Mouse (Mus musculus): ENCODE results near the gene Mars. TPM values are rescaled to one million over a fixed set of nuclear protein-coding genes. Genes with fewer than 3 reads are reported as not detected.
A peak's percentile ranks its signal among the peaks of the same experiment; 100 is the strongest.

Mars gene
- total and polyA plus RNA-seq, 3 experiments, result 36.6 to 47.7 (median 42.6) TPM

DNA sequence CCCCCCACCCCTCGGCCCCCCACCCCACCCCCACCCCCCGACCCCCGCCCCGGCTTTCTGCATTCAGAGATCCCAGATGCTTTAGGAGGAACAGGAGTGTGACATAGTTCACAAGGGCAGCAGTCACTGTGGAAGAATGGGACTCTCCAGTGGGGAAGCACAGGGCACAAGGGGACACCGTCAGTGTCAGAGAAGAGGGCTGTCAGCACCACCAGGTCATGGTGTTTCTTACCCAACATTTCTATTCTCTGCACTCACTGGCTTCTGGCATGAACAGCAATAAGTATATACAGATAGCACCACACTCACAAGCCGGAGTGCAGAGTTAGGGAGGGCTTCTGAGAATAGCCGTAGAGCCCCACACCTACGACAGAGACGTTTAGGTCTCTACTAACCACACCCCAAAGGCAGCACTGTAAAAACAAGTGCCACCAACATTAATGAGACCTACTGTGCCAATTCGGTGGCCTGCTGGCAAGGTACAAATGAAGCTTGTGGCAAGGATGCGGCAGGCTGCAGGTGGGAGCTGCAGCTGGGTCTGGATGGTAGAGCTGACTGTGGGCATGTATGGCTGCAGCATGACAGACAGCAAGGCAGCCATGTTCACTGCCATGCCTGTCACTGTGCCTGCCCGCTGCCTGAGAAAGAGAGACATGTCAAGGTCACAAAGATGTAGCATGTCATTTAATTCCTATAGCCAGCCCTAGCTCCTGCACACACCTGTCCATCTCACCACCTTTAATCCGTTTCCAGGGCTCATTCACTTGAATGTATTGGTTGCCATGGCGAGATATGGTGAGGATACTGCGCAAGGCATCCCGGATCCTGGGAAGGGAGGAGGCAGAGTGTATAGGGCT lies 14.3 kb downstream of the Mars start:
- Histone ChIP-seq H3K4me1 (ENCODE audit: control insufficient read depth, insufficient read depth, low read length) (peaks cover 10% of the 10 kb centered on the region), H3K4me3 (no peak overlapping the region), H3K9ac (ENCODE audit: low read depth, low read length) (no peak overlapping the region), H3K79me2 (replicated peaks; ENCODE audit: control insufficient read depth, insufficient read depth, low read length) (no peaks in the 10 kb centered on the region), H3K27ac (no peak overlapping the region), H3K27me3 (ENCODE audit: control insufficient read depth, insufficient read depth, low read length) (no peaks in the 10 kb centered on the region), H3K36me3 (ENCODE audit: control insufficient read depth, insufficient read depth, low read length) (peaks cover 26% of the 10 kb centered on the region)
- TF ChIP-seq EP300 (IDR thresholded peaks at IDR 0.05; ENCODE audit: insufficient read depth, low read depth, low read length) (0 out of 2 replicates have a peak, but pooled peaks have one; percentile 31), POLR2A (IDR thresholded peaks at IDR 0.05; ENCODE audit: insufficient read depth, low read depth, low read length) (peak; percentile 21), CTCF (IDR thresholded peaks at IDR 0.05) (no peak)
- WGBS, result 65% methylated on average over 16 of the region's 16 CpGs
- DNase-seq, result no peak
- intact Hi-C loops (cut with DNase I), result no loop called here

DNA sequence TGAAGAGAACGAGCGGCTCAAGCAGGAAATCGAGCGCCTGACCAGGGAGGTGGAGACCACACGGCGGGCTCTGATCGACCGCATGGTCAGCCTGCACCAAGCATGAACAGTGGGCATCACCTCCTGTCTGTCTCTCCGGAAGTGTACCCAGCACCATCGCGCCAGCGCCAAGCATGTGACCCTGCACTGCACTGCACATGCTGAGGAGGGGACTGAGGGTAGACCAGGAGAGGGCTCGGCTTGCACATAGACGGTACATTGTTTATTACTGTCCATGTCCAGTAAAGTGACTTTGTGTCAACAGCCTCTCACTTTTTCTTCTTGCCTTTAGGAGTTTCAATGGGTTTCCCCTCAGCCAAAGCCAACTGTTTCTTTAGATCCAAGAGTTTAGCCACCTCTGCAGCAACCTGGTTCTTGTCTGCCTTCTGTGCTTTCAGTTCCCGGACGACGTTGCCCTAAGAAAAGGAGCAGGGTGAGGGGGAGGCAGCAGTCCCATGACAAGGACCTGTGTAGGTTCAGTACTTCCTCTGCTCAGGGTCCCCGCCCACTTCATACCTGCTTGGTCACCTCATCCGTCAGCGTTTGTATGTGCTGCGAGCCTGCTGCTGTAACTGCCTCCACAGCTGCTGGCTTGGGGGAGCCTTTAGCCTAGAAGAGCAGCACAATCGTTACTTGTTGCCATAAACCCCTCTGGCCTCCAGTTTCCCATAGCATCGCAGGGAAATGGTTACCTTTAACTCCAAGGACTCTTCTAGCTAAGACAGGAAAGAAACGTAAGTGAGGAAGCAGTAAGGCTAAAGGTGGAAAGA lies 15.4 kb downstream of the Mars start:
- Histone ChIP-seq H3K9ac (ENCODE audit: low read depth, low read length) (peak overlapping the region; percentile 13; the same call in 1 of the 2 replicates), H3K27me3 (ENCODE audit: control insufficient read depth, insufficient read depth, low read length) (no peaks in the 10 kb centered on the region), H3K79me2 (replicated peaks; ENCODE audit: control insufficient read depth, insufficient read depth, low read length) (no peaks in the 10 kb centered on the region), H3K27ac (no peak overlapping the region), H3K36me3 (ENCODE audit: control insufficient read depth, insufficient read depth, low read length) (peaks cover 26% of the 10 kb centered on the region), H3K4me1 (ENCODE audit: control insufficient read depth, insufficient read depth, low read length) (peaks cover 12% of the 10 kb centered on the region), H3K4me3 (no peak overlapping the region)
- intact Hi-C loops (cut with DNase I), result no loop called here
- WGBS, result 75% methylated on average over 24 of the region's 24 CpGs
- TF ChIP-seq POLR2A (IDR thresholded peaks at IDR 0.05; ENCODE audit: insufficient read depth, low read depth, low read length) (no peak), CTCF (IDR thresholded peaks at IDR 0.05) (no peak), EP300 (IDR thresholded peaks at IDR 0.05; ENCODE audit: insufficient read depth, low read depth, low read length) (no peak)
- no peak for DNase-seq

DNA sequence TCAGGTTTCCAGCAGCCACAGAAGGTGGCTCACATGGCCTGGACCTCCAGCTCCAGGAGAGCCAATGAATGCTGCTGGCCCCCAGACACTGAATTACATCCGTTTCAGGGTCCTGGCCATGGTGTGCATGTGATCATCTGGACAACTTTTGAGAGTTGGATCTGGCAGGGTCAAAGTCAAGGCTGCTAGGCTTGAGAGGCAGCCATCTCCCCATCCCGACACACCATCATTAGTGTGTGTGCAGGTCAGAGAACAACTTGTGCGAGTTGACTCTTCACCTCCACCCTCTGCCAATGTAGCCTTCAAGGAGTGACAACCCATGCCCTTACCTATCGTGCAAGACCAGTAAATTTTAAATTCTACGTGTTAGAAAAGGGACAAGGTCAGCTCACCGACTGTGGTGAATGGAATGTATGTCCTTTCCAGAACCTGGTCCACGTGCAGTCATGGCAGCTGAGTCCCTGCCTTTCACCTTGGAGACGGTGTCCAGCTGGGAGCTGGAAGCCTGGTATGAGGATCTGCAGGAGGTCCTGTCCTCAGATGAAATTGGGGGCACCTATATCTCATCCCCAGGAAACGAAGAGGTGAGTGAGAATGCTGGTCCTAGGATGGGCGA lies 16.6 kb downstream of the Mars start:
- Histone ChIP-seq H3K36me3 (ENCODE audit: control insufficient read depth, insufficient read depth, low read length) (peaks cover 26% of the 10 kb centered on the region), H3K79me2 (replicated peaks; ENCODE audit: control insufficient read depth, insufficient read depth, low read length) (no peaks in the 10 kb centered on the region), H3K9ac (ENCODE audit: low read depth, low read length) (no peak overlapping the region), H3K4me3 (no peak overlapping the region), H3K27ac (no peak overlapping the region; the same call in 1 of the 2 replicates), H3K4me1 (ENCODE audit: control insufficient read depth, insufficient read depth, low read length) (peaks cover 12% of the 10 kb centered on the region), H3K27me3 (ENCODE audit: control insufficient read depth, insufficient read depth, low read length) (no peaks in the 10 kb centered on the region)
- 68% methylated on average over 10 of the region's 10 CpGs for WGBS
- TF ChIP-seq EP300 (IDR thresholded peaks at IDR 0.05; ENCODE audit: insufficient read depth, low read depth, low read length), result no peak
- no peak for TF ChIP-seq CTCF (IDR thresholded peaks at IDR 0.05)
- TF ChIP-seq POLR2A (IDR thresholded peaks at IDR 0.05; ENCODE audit: insufficient read depth, low read depth, low read length), result 0 out of 2 replicates have a peak, but pooled peaks have one; percentile 16
- intact Hi-C loops (cut with DNase I), result no loop called here
- no peak for DNase-seq

DNA sequence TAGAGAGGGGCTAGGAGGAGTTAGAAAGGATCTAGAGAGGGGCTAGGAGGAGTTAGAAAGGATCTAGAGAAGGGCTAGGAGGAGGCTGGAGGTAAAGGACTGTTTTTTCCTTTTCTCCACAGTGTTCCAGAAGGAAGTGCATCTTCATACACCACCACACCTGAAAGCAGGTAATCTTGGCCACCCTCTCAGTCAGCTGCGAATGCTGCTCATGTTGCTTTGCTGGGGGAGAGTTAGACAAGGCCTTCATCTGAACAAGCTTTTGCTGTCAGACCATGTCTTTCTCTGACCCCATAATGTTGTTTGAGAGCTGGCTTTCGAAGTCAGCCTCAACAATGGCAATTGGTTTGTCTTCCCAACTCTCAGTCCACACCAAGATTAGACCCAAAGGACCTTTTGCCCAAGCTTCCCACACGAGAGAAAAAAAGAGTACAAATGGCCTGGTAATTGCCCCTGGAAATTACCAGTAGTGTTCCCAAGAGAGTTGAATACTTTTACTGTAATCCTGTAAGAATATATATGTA lies 17.9 kb downstream of the Mars start:
- Histone ChIP-seq H3K79me2 (replicated peaks; ENCODE audit: control insufficient read depth, insufficient read depth, low read length) (no peaks in the 10 kb centered on the region), H3K36me3 (ENCODE audit: control insufficient read depth, insufficient read depth, low read length) (peaks cover 26% of the 10 kb centered on the region), H3K4me3 (no peak overlapping the region; the same call in 1 of the 2 replicates), H3K27me3 (ENCODE audit: control insufficient read depth, insufficient read depth, low read length) (no peaks in the 10 kb centered on the region), H3K27ac (peak overlapping the region; percentile 92), H3K4me1 (ENCODE audit: control insufficient read depth, insufficient read depth, low read length) (peaks cover 17% of the 10 kb centered on the region), H3K9ac (ENCODE audit: low read depth, low read length) (peak overlapping the region; percentile 29; the same call in 1 of the 2 replicates)
- TF ChIP-seq POLR2A (IDR thresholded peaks at IDR 0.05; ENCODE audit: insufficient read depth, low read depth, low read length) (no peak), EP300 (IDR thresholded peaks at IDR 0.05; ENCODE audit: insufficient read depth, low read depth, low read length) (no peak), CTCF (IDR thresholded peaks at IDR 0.05) (no peak)
- DNase-seq, result no peak
- WGBS, result 67% methylated on average over 3 of the region's 3 CpGs
- intact Hi-C loops (cut with DNase I), result no loop called here

DNA sequence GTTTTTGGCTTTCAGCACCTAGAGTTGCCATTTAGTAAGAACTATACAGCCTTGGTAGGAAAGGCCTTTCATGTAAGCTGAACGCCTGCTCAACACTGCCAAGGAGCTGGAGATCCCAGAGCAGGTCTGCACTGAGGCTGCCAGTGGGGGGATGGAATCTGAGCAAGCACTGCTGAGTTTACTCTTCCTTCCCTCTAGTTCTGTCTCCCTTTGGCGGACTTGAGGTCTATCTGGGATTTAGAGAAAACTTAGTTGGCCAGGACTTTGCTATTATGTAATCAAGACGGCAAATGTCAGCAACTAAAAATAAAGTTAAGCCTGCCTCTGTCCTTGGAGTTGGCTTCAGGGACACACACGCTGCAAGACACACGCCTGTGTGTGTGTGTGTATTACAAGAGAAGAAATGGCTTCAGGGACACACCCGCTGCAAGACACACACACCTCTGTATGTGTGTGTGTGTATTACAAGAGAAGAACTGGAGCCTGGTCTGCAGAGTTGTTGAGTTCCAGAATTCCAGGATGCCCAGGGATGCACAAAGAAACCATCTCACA lies 18.5 kb downstream of the Mars start:
- peak; percentile 72 for TF ChIP-seq POLR2A (IDR thresholded peaks at IDR 0.05; ENCODE audit: insufficient read depth, low read depth, low read length)
- peak; percentile 81; the same call in 1 of the 2 replicates for TF ChIP-seq EP300 (IDR thresholded peaks at IDR 0.05; ENCODE audit: insufficient read depth, low read depth, low read length)
- TF ChIP-seq CTCF (IDR thresholded peaks at IDR 0.05), result no peak
- Histone ChIP-seq H3K27me3 (ENCODE audit: control insufficient read depth, insufficient read depth, low read length) (no peaks in the 10 kb centered on the region), H3K4me1 (ENCODE audit: control insufficient read depth, insufficient read depth, low read length) (peaks cover 17% of the 10 kb centered on the region), H3K36me3 (ENCODE audit: control insufficient read depth, insufficient read depth, low read length) (peaks cover 26% of the 10 kb centered on the region), H3K27ac (peak overlapping the region; percentile 92), H3K4me3 (peak overlapping the region; percentile 72; the same call in 1 of the 2 replicates), H3K9ac (ENCODE audit: low read depth, low read length) (peak overlapping the region; percentile 55), H3K79me2 (replicated peaks; ENCODE audit: control insufficient read depth, insufficient read depth, low read length) (no peaks in the 10 kb centered on the region)
- intact Hi-C loops (cut with DNase I), result loop anchor here (1.0 kb wide), 1 partner anchor 43 kb away; no protein-coding TSS in a partner anchor
- peak; percentile 58 to 61 for DNase-seq
- 25% methylated on average over 6 of the region's 6 CpGs for WGBS
